Mouse (Mus musculus) heart, postnatal 36 days (tissue): ENCODE results near the gene Atad1. TPM values are rescaled to one million over a fixed set of nuclear protein-coding genes. Genes with fewer than 3 reads are reported as not detected.

Source experiments
- DNase-seq, 2 experiments: peaks; one replicate each; pipeline ENCODE4 v3.0.0; 2021 to 2022
- intact Hi-C: fragments of 180-260 bp; cut with DNase I; formaldehyde crosslinking; loops from one replicate; pipeline ENCODE4 v1.15.1; 2025
- total RNA-seq, 2 experiments: library from RNA; stranded (reverse); gene quantifications; 2 replicates each; pipeline ENCODE4 v1.2.3; 2021

Atad1 gene
- total RNA-seq, 2 experiments from 2014 or later, result 78.8 to 91.7 TPM

DNA sequence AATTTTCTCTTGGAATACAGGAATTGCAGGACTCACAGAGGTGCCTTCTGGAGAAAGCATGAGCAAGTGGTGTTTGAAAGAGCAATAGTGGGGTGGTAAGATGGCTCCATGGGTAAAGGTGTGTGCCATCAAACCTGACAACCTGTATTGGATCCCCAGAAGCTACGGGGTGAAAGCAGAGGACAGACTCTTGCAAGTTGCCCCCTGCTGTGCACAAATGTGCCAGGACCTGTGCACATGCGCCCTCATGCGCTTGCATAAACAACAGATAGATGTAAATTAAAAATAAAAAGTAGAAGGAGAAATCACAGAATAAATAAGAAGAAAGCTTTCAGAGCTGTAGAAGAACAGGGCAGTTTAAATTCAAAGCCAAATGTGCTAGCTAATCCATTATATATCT lies 13.8 kb upstream of the Atad1 start:
- no peak for DNase-seq
- intact Hi-C loops, result loop anchor here (10.0 kb wide), 1 partner anchor 331 kb away; no protein-coding TSS in a partner anchor

DNA sequence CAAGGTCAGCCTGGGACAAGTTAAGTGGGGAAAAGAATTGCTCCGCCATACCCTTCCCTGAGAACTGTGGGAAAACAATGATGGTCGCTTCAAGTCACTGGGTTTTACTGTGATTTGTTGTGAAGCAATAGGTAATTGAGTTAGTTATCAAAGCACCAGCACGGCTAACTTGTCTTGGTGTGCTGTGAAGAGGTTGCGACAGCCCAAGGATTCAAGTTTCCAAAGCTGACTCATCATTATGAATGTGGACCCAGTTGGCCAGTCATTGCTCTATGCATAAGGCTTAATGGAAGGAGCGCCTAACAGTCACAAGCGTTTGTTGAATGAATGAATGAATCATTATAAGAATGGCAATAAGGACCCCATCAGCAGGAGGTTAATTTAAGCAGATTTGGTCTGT lies 12.8 kb upstream of the Atad1 start:
- intact Hi-C loops, result loop anchor here (10.0 kb wide), 1 partner anchor 332 kb away; no protein-coding TSS in a partner anchor
- DNase-seq, result no peak

DNA sequence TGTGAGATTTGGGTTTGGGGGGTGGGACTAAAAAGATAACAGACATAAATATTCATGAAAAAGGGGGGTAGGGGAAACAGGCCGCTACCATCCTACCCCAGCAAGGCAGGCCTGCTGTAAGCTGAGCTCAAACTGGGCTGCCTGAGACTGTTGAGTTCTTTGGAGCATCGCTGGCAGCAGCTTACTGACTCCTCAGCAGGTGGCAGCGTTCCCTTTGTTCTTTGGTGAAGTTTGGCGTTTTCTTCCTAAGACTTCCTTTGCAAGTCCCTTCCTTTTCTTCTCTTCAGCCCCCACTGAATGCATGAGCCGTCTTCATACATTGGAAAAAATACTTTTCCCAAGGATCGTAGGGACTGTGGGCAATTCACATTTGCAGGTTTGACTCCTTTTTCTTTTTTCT lies 9.8 kb upstream of the Atad1 start:
- peak; percentile 32 to 39 for DNase-seq
- intact Hi-C loops, result loop anchor here (1.0 kb wide), 1 partner anchor 478 kb away; no protein-coding TSS in a partner anchor

DNA sequence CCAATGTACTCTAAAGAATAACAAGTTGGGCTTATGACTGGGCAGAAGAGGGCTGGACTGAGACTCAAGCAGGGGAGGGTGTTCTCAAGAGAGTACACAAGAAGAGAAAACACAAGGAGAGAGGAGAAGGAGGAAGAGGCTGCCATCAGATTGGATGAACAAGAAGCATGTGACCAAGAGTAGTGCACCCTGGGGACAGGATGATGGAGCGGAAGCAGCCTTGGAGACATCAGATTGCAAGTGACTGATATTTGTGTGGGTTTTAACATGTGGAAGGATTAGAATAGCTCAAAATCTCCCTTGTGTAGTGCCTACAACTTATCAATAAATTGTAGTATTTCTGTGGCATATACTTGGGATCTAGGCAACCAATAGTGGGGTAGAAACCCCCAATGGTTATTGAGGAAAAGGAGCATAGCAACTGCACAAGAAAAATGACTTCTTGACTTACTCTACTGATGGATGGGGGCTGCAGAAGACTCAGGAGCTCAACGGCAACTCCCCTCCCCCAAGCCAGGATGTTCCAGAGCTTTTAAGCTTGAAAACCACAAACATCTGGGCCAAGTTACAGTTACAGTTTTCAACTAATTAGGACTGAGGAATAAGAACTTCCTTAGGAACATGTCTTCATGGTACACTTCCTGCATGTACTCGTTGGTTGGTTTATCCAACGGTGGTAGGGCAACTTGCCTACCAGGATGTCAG lies 1.2 kb upstream of the Atad1 start:
- intact Hi-C loops, result no loop called here

DNA sequence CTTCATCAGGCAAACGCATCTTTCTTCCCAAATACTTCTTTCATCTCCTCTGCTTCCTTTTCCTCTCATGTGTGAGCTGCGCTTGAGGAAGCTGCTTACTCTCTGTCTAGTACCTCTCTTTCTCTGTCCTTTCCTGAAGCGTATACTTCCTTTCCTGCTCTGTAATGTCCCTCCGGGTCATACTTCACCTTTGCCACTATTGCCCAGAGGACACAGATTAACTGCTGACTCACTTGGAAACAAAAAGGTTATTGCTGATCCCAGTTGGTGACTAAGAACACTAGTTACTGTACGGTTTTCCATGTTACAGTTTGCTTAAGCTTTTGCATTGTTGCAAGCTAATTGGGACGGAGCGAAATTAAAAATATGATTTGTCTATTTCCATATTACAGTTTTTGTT lies 1.7 kb downstream of the Atad1 start:
- intact Hi-C loops, result no loop called here
- no peak for DNase-seq

More for the DNA sequence above, 1.2 kb upstream of the Atad1 start:
- DNase-seq, result no peak

DNA sequence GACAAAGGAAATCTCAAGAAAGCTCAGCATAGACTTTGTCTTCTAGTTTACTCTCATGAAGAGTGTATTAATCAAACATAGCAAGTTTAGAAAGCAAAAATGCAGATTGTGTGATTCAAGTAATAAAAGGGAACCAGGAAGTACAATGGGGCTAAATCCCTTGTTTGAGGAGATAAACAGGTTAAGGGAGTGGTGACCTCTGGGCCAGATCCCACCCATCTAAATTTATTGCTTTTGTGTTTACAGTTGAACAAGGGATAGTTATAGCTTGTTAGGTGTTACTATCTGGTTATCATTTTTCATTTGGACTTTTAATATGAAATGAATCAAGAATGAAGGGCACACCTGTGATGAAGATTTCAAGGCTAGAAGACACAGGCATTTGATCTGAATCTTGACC lies 6.7 kb downstream of the Atad1 start:
- DNase-seq, result no peak
- intact Hi-C loops, result no loop called here

DNA sequence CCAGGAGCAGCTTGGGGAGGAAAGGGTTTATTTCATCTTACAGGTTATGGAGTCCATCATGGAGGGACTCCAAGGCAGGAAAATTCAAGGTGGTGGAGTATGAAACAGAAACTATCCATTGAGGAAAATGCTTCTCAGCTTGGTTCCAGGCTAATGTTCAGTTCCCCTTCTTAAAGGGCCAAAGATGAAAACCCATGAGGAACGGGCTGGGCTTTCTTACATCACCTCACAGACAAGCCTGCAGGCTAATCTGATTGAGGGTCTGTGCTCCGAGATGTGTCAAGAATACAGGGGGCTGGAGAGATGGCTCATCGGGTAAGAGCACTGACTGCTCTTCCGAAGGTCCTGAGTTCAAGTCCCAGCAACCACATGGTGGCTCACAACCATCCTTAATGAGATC lies 9.8 kb downstream of the Atad1 start:
- intact Hi-C loops, result no loop called here
- DNase-seq, result no peak

DNA sequence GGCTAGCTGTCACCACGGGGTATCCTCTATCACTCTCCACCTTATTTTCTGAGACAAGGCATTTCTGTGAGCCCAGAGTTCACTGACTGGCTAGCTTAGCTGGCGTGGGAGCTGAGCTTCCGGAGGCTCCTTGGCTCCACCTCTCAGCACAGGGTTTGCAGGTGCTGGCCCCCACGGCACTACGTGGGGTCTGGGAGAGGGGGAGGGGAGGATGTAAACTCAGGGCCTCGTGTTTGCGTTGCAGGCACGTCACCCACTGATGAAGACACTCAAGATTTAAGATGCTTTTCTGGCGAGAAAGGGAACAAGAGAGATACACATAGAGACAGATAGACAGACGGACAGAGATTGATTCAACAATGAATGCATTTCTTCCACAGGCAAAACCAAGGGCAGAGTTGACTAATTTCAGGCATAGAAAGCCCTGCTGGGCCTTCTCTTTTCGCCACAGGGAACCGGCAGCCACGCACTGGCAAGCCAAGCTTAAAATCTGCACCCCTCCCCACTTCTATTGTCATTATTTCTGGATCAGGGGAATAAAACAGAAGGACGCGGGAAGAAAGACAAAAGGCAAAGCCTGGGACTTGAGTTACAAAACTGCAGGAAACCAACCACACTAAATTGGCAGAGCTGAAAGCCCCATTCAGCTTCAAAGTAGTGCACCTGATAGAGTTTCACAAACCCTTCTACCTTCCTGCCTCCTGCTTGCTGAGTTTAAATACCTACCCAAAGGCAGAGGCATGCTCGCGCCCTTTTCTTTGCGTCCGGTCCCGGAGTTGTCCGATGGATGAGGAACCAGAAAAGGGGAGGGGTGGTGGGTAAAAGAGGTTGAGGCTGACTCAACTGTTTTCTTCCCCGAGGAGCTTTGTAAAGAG lies 12.9 kb downstream of the Atad1 start:
- DNase-seq, result no peak
- intact Hi-C loops, result no loop called here

DNA sequence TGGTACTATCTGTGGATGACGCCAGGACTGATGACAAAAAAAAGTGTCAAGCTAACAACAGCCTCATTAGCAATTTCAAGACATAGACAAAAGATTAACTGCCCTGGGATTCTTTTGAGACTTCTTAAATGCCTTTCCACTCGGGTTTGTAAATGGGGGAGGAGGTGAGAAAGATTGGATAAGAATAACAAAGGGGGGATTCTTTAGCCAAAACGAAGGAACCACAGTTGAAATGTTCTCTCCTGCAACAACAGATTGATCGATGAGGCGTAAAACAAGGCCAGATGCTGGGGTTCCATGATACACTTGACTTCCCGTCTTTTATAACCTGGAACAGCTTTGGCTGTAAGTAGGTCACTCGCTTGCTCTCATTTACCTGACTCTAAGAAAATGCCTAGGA lies 15.8 kb downstream of the Atad1 start:
- intact Hi-C loops, result no loop called here
- no peak for DNase-seq

DNA sequence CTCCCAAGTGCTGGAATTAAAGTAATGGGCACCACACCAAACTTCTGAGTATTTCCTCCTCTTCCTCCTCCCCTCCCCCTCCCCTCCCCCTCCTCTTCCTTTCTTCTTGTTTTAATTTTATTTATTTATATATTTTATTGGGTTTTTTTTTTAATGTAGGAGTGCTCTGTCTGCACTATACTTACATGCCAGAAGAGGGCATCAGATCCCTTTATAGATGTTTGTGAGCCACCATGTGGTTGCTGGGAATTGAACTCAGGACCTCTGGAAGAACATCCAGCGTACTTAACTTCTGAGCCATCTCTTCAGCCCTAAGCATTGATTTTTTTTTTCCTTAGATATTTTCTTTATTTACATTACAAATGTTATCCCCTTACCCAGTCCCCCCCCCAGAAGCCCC lies 19.3 kb downstream of the Atad1 start:
- intact Hi-C loops, result no loop called here
- no peak for DNase-seq

DNA sequence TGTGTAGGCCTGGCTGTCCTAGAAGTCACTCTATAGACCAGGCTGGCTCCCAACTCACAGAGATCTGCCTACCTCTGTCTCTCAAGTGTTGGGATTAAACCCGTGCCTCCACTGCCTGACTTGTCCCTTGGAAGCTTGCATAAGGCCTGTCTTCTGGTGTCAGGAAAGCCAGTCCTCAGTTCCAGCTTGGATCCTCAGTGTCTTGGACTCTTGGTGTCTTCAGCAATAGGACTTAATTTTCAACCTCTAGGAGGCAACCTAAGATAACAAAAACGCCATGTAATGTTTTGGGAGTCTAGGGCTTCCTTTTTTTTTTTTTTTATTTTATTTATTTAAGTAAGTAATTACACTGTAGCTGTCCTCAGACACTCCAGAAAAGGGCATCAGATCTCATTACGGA lies 22.0 kb downstream of the Atad1 start:
- intact Hi-C loops, result no loop called here
- DNase-seq, result no peak

DNA sequence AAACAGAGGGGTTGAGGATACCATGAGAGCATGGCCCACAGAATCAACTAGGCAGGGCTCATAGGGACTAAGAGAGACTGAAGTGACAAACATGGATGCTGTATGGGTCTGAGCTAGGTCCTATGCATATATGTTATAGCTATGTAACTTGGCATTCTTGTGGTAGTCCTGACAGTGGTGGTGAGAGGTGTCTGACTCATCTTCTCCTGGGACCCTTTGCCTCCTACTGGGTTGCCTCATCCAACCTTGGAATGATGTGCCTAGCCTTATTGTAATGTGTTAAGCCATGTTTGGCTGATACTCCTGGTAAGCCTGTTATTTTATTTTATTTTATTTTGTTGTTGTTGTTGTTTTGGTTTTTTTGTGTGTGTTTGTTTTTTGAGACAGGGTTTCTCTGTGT lies 23.9 kb downstream of the Atad1 start:
- no peak for DNase-seq
- intact Hi-C loops, result loop anchor here (1.0 kb wide), 3 partner anchors 239 to 651 kb away; no protein-coding TSS in a partner anchor

DNA sequence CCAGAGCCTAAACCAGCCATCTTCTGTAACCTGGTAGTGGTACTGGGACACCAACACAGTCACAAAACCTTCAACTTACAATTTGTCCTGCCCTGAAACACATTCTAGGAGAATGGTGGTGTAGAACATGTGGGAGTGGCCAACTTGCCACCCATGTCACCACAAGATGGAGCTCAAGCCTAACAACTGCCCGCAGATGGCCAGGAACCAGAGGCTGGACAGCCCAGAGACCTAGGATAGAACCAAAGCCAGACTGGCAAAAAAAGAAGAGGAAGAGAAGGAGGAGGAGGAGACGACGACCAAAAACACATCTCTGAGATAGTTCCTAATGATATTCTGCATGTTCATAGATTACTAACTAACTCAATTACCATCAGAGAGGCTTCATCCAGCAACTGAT lies 24.4 kb downstream of the Atad1 start:
- peak; percentile 77 to 78 for DNase-seq
- intact Hi-C loops, result loop anchor here (1.0 kb wide), 3 partner anchors 239 to 651 kb away; no protein-coding TSS in a partner anchor

DNA sequence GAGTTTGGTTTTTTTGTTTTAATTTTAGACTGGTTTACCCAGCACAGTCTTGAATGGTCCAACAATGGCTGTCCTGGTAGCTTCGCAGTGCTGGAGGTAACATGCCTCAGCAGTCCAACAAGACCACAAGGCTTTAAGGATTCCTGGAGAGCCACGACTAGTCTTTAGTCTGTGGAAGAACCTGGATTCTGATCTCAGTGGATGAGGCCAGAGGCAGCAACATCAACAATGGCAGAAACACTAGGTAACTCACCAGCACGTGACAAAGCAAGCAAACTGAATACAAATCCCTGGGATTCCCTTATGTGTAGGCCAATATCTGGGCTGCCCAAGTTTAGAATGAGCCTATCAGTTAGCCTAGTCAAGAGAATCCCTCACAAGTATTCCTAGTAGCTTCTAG lies 26.1 kb downstream of the Atad1 start:
- intact Hi-C loops, result loop anchor here (2.0 kb wide), 1 partner anchor 41 kb away; no protein-coding TSS in a partner anchor
- no peak for DNase-seq

DNA sequence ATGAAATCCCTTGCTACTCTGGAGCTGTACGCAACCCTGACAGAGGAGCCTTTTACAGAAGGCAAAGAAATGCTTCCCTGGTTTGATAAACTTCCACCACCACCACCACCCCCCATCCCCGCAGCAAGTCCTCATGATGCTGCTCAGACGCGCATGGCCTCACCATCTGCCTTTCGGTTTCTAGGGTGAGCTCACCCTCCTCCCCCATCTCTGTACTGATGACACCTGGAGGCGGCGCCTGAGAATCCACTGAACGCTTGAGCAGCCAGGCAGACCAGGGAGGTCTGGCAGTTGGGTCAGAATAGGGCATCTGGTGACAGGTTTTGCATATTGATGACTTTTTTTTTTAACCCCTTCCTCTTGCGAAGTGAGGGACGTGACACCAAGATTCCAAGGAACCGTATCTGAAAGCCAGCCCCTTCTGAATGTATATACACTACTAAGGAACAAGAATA lies 27.0 kb downstream of the Atad1 start:
- intact Hi-C loops, result loop anchor here (2.0 kb wide), 1 partner anchor 42 kb away; no protein-coding TSS in a partner anchor
- DNase-seq, result peak in 1 of 2 experiments; percentile 62

DNA sequence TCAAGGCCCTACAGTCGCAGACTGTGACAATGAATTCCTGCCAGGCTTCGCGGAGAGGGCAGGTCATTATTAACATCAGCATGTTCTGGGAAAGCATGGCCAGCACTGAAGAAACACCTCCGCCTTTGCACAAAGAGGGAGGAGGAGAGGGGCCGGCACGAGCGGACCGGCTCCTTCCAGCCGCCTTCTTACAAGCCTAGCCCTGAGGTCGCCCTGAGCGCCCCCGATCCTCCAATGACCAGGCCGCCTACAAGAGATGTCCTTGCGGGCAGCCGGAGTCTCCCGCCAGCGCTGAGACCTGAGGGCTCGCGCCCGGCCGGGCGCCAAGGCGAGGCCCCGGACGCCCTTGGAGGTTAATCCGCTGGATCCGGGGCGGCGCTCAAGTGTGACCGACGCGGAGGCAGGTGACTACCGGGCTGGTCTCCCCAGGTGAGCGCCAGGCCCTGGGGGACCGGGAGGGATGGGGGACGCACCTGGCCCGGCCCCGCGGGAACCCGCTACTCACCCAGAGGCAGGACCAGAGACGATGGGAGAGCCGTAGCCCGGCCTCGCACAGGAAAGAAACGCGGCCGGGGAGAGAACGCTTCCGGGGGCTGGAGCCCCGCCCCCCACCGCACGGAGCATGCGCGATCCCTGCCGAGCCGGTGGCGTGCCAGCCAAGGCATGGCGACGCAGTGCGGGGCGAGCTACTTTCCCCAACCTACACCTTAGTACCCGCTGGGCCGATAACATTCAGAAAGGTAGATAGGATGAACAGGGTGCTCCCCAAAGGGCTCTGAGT lies 27.6 kb downstream of the Atad1 start:
- DNase-seq, result peak; percentile 93
- intact Hi-C loops, result loop anchor here (2.0 kb wide), 1 partner anchor 43 kb away; no protein-coding TSS in a partner anchor

DNA sequence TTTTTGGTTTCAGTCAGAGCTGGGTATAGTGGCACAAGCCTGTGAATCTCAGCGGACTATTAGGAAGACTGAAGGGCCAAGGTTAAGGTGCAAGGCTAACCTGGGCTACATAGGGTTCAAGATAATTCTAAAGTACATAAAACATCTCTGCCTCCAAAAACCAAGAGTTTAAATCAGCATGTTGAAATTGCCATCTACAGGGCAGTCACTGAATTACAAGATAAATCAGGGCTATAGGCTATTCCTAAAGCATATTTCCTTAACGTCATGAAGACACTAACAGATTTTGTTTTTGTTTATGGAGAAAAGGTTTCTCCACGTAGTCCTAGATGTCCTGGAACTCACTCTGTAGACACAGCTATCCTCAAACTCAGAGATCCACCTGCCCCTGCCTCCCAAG lies 29.3 kb downstream of the Atad1 start:
- DNase-seq, result no peak
- intact Hi-C loops, result no loop called here

DNA sequence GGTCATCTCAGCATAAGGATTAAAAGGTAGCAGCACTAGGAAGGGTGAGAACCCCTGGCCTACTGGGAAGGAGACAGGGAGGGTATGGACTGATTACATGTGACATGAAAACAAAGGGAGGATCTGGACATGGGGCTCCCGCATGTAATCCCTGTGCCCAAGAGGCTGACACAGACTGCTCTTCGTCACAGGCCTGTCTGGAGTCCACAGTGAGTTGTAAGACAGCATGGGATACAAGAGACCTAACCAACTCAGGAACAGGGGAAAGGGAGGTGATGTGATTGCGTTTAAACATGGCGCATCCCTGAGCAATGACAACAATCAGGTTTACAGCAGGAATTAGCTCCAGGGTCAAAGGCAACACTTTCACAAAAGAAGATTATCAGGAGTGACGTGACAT lies 30.6 kb downstream of the Atad1 start:
- no peak for DNase-seq
- intact Hi-C loops, result no loop called here

DNA sequence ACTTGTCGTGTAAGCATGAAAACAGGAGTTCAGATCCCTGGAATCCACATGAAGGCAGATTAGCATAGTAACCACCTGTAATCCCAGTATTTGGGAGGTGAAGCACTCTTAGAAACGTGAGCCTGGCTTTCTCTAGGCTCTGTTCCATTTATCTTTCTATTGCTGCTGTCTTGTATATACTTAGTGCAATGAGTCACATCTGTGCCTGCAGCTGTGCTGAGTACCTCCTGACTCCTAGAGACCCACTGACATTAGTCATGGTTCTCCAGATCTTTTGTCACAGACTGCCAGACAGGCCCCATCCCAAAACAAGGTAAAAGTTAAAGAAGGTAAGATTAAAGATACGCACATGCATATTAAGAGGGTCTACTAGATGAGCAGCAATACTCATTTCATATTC lies 37.4 kb downstream of the Atad1 start:
- no peak for DNase-seq
- intact Hi-C loops, result no loop called here

DNA sequence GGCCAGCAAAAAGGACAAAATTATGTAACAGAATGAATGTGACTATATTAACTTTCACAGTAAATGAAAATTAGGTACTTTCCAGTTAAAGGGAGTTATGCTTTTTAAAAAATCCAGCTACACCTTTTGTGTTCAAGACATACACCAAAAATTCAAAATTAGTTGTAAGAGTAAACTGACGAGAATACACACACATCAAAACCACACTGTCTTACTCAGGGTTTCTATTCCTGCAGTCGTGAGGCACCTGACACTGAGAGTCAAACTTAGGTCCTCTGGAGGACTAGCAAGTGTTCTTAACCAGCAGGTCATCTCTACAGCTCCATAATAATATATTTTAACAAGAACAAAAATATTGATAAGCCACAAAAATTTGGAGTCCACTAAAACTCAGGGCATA lies 42.9 kb downstream of the Atad1 start:
- intact Hi-C loops, result no loop called here
- DNase-seq, result no peak

DNA sequence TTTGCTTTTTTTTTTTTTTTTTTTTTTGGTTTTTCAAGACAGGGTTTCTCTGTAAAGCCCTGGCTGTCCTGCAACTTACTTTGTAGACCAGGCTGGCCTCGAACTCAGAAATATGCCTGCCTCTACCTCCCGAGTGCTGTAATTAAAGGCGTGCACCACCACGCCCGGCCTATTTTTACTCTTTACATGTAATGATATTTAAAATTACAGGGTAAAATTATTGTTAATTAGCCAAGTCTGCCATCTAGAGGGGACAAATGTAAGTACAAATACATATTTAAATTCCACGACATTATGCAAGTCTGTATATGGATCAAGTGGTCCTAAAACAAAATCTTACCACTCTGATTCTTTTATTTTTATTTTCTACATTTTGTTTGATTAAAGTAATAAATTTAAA lies 49.9 kb downstream of the Atad1 start:
- DNase-seq, result peak in 1 of 2 experiments; percentile 18
- intact Hi-C loops, result loop anchor here (1.0 to 5.0 kb wide), 3 partner anchors 95 to 717 kb away; partner anchors contain the start of gene Papss2
